Mouse (Mus musculus): ENCODE data around the gene Snx29. TPM values are rescaled to one million over a fixed set of nuclear protein-coding genes. Genes with fewer than 3 reads are reported as not detected.

Gene Snx29
- total and polyA plus RNA-seq, 2 experiments, result 2.0 to 10.3 TPM

DNA sequence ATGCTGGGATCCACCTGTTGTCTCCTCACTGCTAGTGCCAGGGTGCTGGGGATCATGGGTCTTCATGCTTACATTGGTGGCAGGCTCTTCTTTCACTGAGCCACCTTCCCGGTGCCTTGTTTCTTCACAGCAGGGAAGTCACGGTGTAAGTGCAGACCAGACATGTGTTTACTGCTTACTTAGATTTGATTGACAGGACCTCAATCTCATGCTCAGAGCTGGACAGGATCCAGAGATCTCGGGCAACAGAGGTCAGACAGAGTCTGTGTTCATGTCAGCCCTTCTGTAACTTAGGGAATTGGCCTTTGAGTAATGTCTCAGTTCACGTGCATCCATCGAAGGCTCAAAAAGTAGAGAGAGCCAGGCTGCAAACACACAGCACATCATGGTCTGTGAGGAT is 381.4 kb downstream of the Snx29 start:
- Histone ChIP-seq H3K4me3 (ENCODE audit: insufficient read depth, low read depth, low read length) (no peak overlapping the region), H3K27me3 (ENCODE audit: control insufficient read depth, insufficient read depth, low read length) (no peaks in the 10 kb centered on the region), H3K4me1 (ENCODE audit: control insufficient read depth, insufficient read depth, low read length) (peaks cover 4% of the 10 kb centered on the region; the same call in 1 of the 2 replicates), H3K79me2 (ENCODE audit: control insufficient read depth, insufficient read depth, low read length) (no peaks in the 10 kb centered on the region), H3K9ac (ENCODE audit: low read depth, low read length) (no peak overlapping the region), H3K27ac (replicated peaks; ENCODE audit: insufficient read depth, low read depth, low read length) (no peak overlapping the region), H3K36me3 (ENCODE audit: control insufficient read depth, insufficient read depth, low read length) (no peaks in the 10 kb centered on the region)
- peak; percentile 64 for DNase-seq (ENCODE audit: extremely low read depth, low read depth, low spot score)
- 24% methylated on average over 5 of the region's 5 CpGs for WGBS
- TF ChIP-seq CTCF (IDR thresholded peaks at IDR 0.05; ENCODE audit: low read depth, low read length) (no peak), POLR2A (IDR thresholded peaks at IDR 0.05; ENCODE audit: extremely low read depth, insufficient read depth, low read length) (no peak)

- Histone ChIP-seq H3K27me3 (ENCODE audit: control insufficient read depth, insufficient read depth, low read length) (no peaks in the 10 kb centered on the region), H3K36me3 (ENCODE audit: control insufficient read depth, insufficient read depth, low read length) (no peaks in the 10 kb centered on the region), H3K79me2 (ENCODE audit: control insufficient read depth, insufficient read depth, low read length) (no peaks in the 10 kb centered on the region), H3K9ac (ENCODE audit: low read depth, low read length) (no peak overlapping the region), H3K4me1 (ENCODE audit: control insufficient read depth, insufficient read depth, low read length) (peaks cover 4% of the 10 kb centered on the region; the same call in 1 of the 2 replicates), H3K4me3 (ENCODE audit: insufficient read depth, low read depth, low read length) (no peak overlapping the region), H3K27ac (replicated peaks; ENCODE audit: insufficient read depth, low read depth, low read length) (no peak overlapping the region)
- DNase-seq (ENCODE audit: extremely low read depth, low read depth, low spot score), result no peak
- WGBS, result 87% methylated on average over 4 of the region's 4 CpGs
- TF ChIP-seq POLR2A (IDR thresholded peaks at IDR 0.05; ENCODE audit: extremely low read depth, insufficient read depth, low read length) (no peak), CTCF (IDR thresholded peaks at IDR 0.05; ENCODE audit: low read depth, low read length) (no peak)
These were observed 382.7 kb downstream of the Snx29 start for GRCm38 (mm10) chr16:11705456-11705855.

DNA sequence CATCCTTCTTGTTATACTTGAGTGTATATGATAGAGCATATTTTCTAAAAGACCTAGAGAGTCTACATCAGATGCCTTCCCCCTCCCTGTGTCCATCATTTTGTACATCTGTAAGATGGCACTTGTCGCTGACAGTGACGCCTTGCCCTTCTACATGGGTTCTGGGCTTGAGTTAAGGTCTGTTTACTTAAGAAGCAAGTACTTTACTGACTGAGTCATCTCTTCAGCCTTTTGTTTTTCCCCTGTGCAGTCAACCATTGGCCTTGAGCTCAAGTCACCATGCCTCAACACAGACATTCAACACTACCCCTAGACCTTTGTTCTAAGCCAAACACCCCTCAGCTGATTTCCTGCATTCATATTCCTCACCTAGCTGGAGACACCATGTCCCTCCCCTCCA is 385.4 kb downstream of the Snx29 start:
- H3K4me1 ChIP-seq (ENCODE audit: control insufficient read depth, insufficient read depth, low read length), result peaks cover 4% of the 10 kb centered on the region; the same call in 1 of the 2 replicates
- no peak overlapping the region for H3K4me3 ChIP-seq (ENCODE audit: insufficient read depth, low read depth, low read length)
- no peak for DNase-seq (ENCODE audit: extremely low read depth, low read depth, low spot score)
- TF ChIP-seq CTCF (IDR thresholded peaks at IDR 0.05; ENCODE audit: low read depth, low read length) (no peak), POLR2A (IDR thresholded peaks at IDR 0.05; ENCODE audit: extremely low read depth, insufficient read depth, low read length) (no peak)
- H3K27me3 ChIP-seq (ENCODE audit: control insufficient read depth, insufficient read depth, low read length), result no peaks in the 10 kb centered on the region
- H3K27ac ChIP-seq (replicated peaks; ENCODE audit: insufficient read depth, low read depth, low read length), result no peak overlapping the region
- H3K9ac ChIP-seq (ENCODE audit: low read depth, low read length), result no peak overlapping the region
- H3K36me3 ChIP-seq (ENCODE audit: control insufficient read depth, insufficient read depth, low read length), result no peaks in the 10 kb centered on the region
- 96% methylated on average over 2 of the region's 2 CpGs for WGBS
- no peaks in the 10 kb centered on the region for H3K79me2 ChIP-seq (ENCODE audit: control insufficient read depth, insufficient read depth, low read length)

GRCm38 (mm10) chr16:11709382-11709781 is 386.7 kb downstream of the Snx29 start:
- Histone ChIP-seq H3K4me3 (ENCODE audit: insufficient read depth, low read depth, low read length) (no peak overlapping the region), H3K9ac (ENCODE audit: low read depth, low read length) (no peak overlapping the region), H3K36me3 (ENCODE audit: control insufficient read depth, insufficient read depth, low read length) (no peaks in the 10 kb centered on the region), H3K27ac (replicated peaks; ENCODE audit: insufficient read depth, low read depth, low read length) (no peak overlapping the region), H3K79me2 (ENCODE audit: control insufficient read depth, insufficient read depth, low read length) (no peaks in the 10 kb centered on the region), H3K4me1 (ENCODE audit: control insufficient read depth, insufficient read depth, low read length) (no peaks in the 10 kb centered on the region), H3K27me3 (ENCODE audit: control insufficient read depth, insufficient read depth, low read length) (no peaks in the 10 kb centered on the region)
- WGBS, result 82% methylated on average over 4 of the region's 4 CpGs
- peak; percentile 20 for DNase-seq (ENCODE audit: extremely low read depth, low read depth, low spot score)
- TF ChIP-seq POLR2A (IDR thresholded peaks at IDR 0.05; ENCODE audit: extremely low read depth, insufficient read depth, low read length) (no peak), CTCF (IDR thresholded peaks at IDR 0.05; ENCODE audit: low read depth, low read length) (no peak)

DNA sequence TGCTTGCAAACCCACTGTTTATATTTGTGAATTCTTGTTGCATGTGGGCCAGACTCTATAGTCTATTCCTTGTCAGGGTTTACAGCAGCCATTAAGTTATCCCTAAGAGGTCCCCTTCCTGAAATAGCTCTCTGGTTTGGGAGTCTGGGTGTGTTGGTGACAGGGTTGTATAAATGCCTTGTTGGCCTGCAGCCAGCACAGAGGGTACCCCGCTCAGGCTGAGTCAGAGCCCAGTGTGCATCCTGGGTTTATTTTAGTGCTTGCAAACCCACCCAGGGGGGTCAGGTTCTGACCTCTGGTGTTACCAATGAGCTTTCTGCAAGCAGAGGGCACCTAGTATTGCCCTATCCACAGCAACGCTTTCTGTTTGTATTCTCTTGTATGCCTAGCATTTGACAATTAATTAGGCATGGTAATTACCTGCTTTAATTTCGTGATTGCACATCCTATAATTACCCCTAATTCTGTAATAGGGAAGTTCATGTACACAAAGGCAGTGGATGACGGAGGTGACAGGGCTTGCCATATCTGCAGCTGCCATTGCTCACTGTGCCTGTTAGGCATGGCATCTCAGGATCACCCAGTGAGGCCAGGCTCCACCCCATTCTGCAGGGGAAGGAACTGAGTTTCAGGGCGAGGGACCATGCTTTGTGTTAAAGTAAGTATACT is 387.4 kb downstream of the Snx29 start:
- DNase-seq (ENCODE audit: extremely low read depth, low read depth, low spot score), result no peak
- Histone ChIP-seq H3K4me1 (ENCODE audit: control insufficient read depth, insufficient read depth, low read length) (no peaks in the 10 kb centered on the region), H3K27me3 (ENCODE audit: control insufficient read depth, insufficient read depth, low read length) (no peaks in the 10 kb centered on the region), H3K79me2 (ENCODE audit: control insufficient read depth, insufficient read depth, low read length) (no peaks in the 10 kb centered on the region), H3K36me3 (ENCODE audit: control insufficient read depth, insufficient read depth, low read length) (no peaks in the 10 kb centered on the region), H3K9ac (ENCODE audit: low read depth, low read length) (no peak overlapping the region), H3K4me3 (ENCODE audit: insufficient read depth, low read depth, low read length) (no peak overlapping the region), H3K27ac (replicated peaks; ENCODE audit: insufficient read depth, low read depth, low read length) (no peak overlapping the region)
- TF ChIP-seq POLR2A (IDR thresholded peaks at IDR 0.05; ENCODE audit: extremely low read depth, insufficient read depth, low read length), result no peak
- TF ChIP-seq CTCF (IDR thresholded peaks at IDR 0.05; ENCODE audit: low read depth, low read length), result no peak
- WGBS, result 83% methylated on average over 5 of the region's 5 CpGs

DNA sequence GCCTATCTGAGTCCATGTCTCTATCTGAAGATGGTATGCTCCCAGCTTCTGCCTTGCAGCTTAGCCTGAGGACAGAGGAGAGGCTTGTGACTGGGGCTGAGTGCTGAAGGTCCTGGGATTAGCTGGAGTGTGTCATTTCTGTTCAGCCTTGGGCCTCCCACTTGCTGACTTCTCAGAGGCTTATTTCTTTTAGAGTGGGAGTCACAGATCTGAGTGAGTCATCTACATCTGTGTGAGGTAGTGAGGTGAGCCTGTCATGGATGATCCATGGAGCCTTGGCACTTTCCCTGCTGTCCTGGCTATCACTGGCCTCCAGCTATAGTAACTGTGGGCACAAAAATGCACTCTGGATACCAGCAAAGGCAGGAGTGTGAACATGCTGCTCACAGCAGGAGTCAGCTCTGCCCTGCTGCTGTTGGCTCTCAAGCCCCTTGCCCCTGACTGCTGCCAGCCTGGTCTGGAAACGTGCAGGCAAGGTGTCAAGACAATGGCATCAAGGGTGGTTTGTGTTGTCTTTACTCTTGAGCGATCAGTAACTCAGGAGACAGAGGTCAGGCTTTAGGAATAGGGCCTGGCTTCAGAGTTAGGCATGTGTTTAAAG is 390.7 kb downstream of the Snx29 start:
- no peak overlapping the region for H3K4me3 ChIP-seq (ENCODE audit: insufficient read depth, low read depth, low read length)
- 83% methylated on average over 2 of the region's 2 CpGs for WGBS
- H3K9ac ChIP-seq (ENCODE audit: low read depth, low read length), result no peak overlapping the region
- no peak for DNase-seq (ENCODE audit: extremely low read depth, low read depth, low spot score)
- no peak for TF ChIP-seq CTCF (IDR thresholded peaks at IDR 0.05; ENCODE audit: low read depth, low read length)
- no peak for TF ChIP-seq POLR2A (IDR thresholded peaks at IDR 0.05; ENCODE audit: extremely low read depth, insufficient read depth, low read length)
- H3K27ac ChIP-seq (replicated peaks; ENCODE audit: insufficient read depth, low read depth, low read length), result no peak overlapping the region
- H3K36me3 ChIP-seq (ENCODE audit: control insufficient read depth, insufficient read depth, low read length), result peaks cover 2% of the 10 kb centered on the region; the same call in 1 of the 2 replicates
- no peaks in the 10 kb centered on the region for H3K79me2 ChIP-seq (ENCODE audit: control insufficient read depth, insufficient read depth, low read length)
- H3K4me1 ChIP-seq (ENCODE audit: control insufficient read depth, insufficient read depth, low read length), result no peaks in the 10 kb centered on the region
- H3K27me3 ChIP-seq (ENCODE audit: control insufficient read depth, insufficient read depth, low read length), result no peaks in the 10 kb centered on the region
